Mouse (Mus musculus): ENCODE results near the gene Dpf3. TPM values are rescaled to one million over a fixed set of nuclear protein-coding genes. Genes with fewer than 3 reads are reported as not detected.

Gene Dpf3
- polyA plus RNA-seq, 1 experiment from 2014 or later: 23.5 TPM

DNA sequence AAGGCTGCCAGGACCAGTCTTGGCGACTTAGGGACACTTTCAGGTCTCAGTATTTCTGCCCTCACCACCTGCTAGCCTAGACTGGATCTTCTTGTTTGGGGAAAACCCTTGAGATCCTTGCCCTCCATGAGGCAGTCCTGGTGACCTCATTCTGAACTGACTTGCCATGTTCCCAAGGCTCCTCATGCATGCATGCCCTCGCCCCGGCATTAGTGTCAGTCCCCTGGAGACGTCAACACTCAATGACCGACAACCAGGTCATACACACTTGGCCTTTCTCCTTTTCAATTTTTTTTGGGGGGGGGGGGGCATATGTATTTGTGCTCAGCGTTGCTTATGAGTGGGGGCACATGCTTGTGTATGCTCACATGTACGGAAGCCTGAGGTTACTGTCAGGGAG, 61.8 kb downstream of the Dpf3 start:
- ATAC-seq (ENCODE audit: low FRiP score) (no peak), DNase-seq (ENCODE audit: low spot score) (no peak)
- Histone ChIP-seq H3K4me2 (replicated peaks; ENCODE audit: low read depth, low read length) (no peak overlapping the region), H3K36me3 (ENCODE audit: control insufficient read depth, insufficient read depth, low read length) (no peaks in the 10 kb centered on the region), H3K9me3 (ENCODE audit: control insufficient read depth, low read length) (no peaks in the 10 kb centered on the region), H3K9ac (ENCODE audit: low read depth, low read length) (no peak overlapping the region), H3K4me1 (replicated peaks; ENCODE audit: control insufficient read depth, insufficient read depth, low read length) (no peaks in the 10 kb centered on the region), H3K27me3 (ENCODE audit: control insufficient read depth, insufficient read depth, low read length) (no peaks in the 10 kb centered on the region), H3K4me3 (ENCODE audit: low read depth, low read length) (no peak overlapping the region), H3K27ac (ENCODE audit: low read depth, low read length) (no peak overlapping the region)
- 59% methylated on average over 7 of the region's 7 CpGs for WGBS

DNA sequence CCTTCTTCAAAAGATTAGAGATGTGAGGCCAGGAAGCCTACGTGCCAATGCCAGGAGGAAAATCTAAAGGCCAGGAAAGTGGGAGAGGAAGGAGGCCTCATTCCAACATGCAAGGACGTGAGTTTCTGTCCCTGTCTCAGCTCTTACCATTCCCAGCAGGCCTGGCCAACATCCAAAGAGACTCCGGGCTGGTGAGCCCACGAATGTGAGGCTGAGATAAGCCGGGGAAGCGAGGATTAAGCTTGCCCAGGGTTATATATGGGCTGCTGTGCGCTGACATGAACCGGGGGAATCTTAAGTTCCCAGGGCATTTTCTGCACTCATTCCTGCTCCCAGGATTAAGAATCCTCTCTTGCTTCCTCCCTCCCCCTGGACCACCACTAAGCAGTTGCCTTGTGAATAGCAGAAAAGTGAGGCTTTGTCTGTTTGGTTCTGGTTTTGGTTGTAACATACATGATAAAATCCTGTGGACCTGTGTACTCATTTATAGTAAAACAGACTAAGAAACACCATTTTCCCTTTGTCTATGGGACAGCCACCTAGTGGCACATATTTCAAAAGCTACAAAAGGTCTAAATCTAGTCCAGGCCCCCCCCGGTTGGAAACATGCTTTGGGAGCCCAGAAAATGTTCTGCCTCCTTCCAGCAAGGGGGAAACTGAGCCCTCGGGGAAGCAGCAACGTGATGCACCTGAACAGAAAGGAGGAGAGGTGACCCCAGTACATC, 62.6 kb downstream of the Dpf3 start:
- H3K27me3 ChIP-seq (ENCODE audit: control insufficient read depth, insufficient read depth, low read length): no peaks in the 10 kb centered on the region
- no peak overlapping the region for H3K4me2 ChIP-seq (replicated peaks; ENCODE audit: low read depth, low read length)
- H3K36me3 ChIP-seq (ENCODE audit: control insufficient read depth, insufficient read depth, low read length): no peaks in the 10 kb centered on the region
- no peak overlapping the region for H3K27ac ChIP-seq (ENCODE audit: low read depth, low read length)
- no peak overlapping the region for H3K9ac ChIP-seq (ENCODE audit: low read depth, low read length)
- no peak overlapping the region for H3K4me3 ChIP-seq (ENCODE audit: low read depth, low read length)
- no peaks in the 10 kb centered on the region for H3K9me3 ChIP-seq (ENCODE audit: control insufficient read depth, low read length)
- H3K4me1 ChIP-seq (replicated peaks; ENCODE audit: control insufficient read depth, insufficient read depth, low read length): no peaks in the 10 kb centered on the region
- ATAC-seq (ENCODE audit: low FRiP score) (no peak), DNase-seq (ENCODE audit: low spot score) (no peak)
- 78% methylated on average over 11 of the region's 11 CpGs for WGBS

DNA sequence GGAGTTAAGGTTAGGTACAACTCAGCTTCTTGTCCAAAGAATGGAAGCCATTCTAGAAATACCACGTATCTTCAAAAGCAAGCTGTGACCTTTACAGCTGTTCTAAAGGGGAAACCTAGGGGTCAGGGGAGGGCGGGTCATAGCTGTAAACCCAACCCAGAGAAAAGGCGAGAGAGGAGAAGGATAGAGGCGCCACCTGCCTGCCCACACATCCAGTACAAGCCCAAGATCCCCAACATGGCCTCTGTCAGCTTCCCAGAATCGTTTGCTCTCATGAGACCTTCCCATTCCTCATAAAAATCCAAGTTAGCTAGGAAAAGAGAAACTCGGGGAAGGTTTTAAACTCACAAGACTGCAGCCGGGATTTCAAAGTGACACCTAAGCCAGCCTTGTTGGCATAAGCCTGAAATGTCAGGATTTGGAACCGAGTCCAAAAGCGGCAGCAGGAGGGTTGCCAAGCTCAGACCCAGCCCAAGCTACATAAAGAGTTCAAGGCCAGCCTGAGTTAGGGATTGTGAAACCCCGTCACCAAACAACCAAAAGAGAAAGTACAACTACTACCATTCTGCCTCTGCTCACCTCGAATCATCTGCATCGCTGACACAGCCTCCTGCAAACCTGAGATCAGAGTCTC, 63.3 kb downstream of the Dpf3 start:
- Histone ChIP-seq H3K9me3 (ENCODE audit: control insufficient read depth, low read length) (no peaks in the 10 kb centered on the region), H3K9ac (ENCODE audit: low read depth, low read length) (no peak overlapping the region), H3K27me3 (ENCODE audit: control insufficient read depth, insufficient read depth, low read length) (no peaks in the 10 kb centered on the region), H3K36me3 (ENCODE audit: control insufficient read depth, insufficient read depth, low read length) (no peaks in the 10 kb centered on the region), H3K4me1 (replicated peaks; ENCODE audit: control insufficient read depth, insufficient read depth, low read length) (no peaks in the 10 kb centered on the region), H3K4me3 (ENCODE audit: low read depth, low read length) (no peak overlapping the region), H3K27ac (ENCODE audit: low read depth, low read length) (no peak overlapping the region), H3K4me2 (replicated peaks; ENCODE audit: low read depth, low read length) (no peak overlapping the region)
- ATAC-seq (ENCODE audit: low FRiP score) (no peak), DNase-seq (ENCODE audit: low spot score) (no peak)
- 80% methylated on average over 12 of the region's 12 CpGs for WGBS

DNA sequence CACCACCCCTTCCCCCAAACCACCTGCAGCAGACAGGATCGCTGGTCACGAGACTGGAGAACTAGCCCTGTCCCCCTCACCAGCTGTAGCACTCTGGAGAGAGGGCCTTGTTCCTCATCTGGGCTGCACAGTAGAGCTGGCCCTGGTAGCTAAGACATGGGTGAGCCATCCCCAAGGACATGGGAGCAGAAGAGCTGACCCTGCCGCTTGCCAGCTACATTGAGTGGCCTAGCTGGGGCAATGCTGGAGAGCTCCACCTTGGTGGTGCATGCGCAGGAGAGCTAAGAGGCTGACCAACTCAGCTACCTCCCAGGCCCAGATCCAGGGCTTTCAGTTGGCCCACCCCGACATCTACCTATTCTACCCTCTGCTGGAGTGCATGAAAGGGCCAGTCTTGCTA, 67.2 kb downstream of the Dpf3 start:
- no peak overlapping the region for H3K9ac ChIP-seq (ENCODE audit: low read depth, low read length)
- ATAC-seq (ENCODE audit: low FRiP score) (no peak), DNase-seq (ENCODE audit: low spot score) (no peak)
- H3K27me3 ChIP-seq (ENCODE audit: control insufficient read depth, insufficient read depth, low read length): no peaks in the 10 kb centered on the region
- H3K36me3 ChIP-seq (ENCODE audit: control insufficient read depth, insufficient read depth, low read length): no peaks in the 10 kb centered on the region
- 82% methylated on average over 5 of the region's 5 CpGs for WGBS
- no peaks in the 10 kb centered on the region for H3K4me1 ChIP-seq (replicated peaks; ENCODE audit: control insufficient read depth, insufficient read depth, low read length)
- no peak overlapping the region for H3K4me2 ChIP-seq (replicated peaks; ENCODE audit: low read depth, low read length)
- no peaks in the 10 kb centered on the region for H3K9me3 ChIP-seq (ENCODE audit: control insufficient read depth, low read length)
- no peak overlapping the region for H3K27ac ChIP-seq (ENCODE audit: low read depth, low read length)
- H3K4me3 ChIP-seq (ENCODE audit: low read depth, low read length): no peak overlapping the region

DNA sequence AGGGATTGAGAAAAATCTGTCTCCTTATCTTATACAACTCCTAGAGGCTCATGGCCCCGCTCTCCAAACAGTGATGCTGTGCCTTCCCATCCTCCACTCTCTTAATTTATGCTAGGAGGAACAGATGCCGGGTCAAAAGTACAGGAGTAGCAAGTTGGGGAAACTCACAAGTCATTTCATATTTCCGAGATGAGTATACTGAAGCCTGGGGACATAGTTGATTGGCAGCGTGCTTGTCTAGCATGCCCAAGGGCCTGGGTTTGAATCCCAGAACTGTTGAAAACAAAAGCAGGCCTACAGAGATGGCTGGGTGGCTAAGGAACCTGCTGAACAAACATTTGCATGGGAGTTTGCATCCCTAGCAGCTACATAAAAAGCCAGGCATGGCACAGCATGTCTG, 72.3 kb downstream of the Dpf3 start:
- ATAC-seq (ENCODE audit: low FRiP score) (no peak), DNase-seq (ENCODE audit: low spot score) (no peak)
- Histone ChIP-seq H3K36me3 (ENCODE audit: control insufficient read depth, insufficient read depth, low read length) (no peaks in the 10 kb centered on the region), H3K4me1 (replicated peaks; ENCODE audit: control insufficient read depth, insufficient read depth, low read length) (0 out of 2 replicates have a peak, but pooled peaks cover 2% of the 10 kb centered on the region), H3K9me3 (ENCODE audit: control insufficient read depth, low read length) (no peaks in the 10 kb centered on the region), H3K27ac (ENCODE audit: low read depth, low read length) (no peak overlapping the region), H3K9ac (ENCODE audit: low read depth, low read length) (no peak overlapping the region), H3K4me2 (replicated peaks; ENCODE audit: low read depth, low read length) (no peak overlapping the region), H3K4me3 (ENCODE audit: low read depth, low read length) (no peak overlapping the region), H3K27me3 (ENCODE audit: control insufficient read depth, insufficient read depth, low read length) (no peaks in the 10 kb centered on the region)
- WGBS: 77% methylated on average over 4 of the region's 4 CpGs

DNA sequence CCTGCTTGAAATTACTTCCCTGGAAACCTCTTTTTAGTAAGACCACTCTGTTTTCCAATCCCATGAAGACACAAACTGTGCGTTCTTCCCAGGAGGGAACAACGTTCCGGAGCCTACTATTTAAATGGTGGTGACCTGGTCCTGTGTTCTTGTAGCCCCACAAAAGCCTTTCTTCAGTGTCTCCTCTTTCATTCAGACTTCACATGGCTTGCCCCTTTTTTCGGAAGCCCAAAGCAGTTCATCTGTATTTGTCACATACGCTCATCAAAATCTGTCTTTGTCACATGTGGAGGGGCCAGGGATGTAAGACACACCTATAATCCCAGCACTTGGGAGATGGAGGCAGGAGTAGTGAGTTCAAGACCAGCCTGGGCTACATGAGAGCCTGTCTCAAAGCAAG, 73.8 kb downstream of the Dpf3 start:
- Histone ChIP-seq H3K9ac (ENCODE audit: low read depth, low read length) (no peak overlapping the region), H3K4me2 (replicated peaks; ENCODE audit: low read depth, low read length) (no peak overlapping the region), H3K9me3 (ENCODE audit: control insufficient read depth, low read length) (no peaks in the 10 kb centered on the region), H3K27me3 (ENCODE audit: control insufficient read depth, insufficient read depth, low read length) (no peaks in the 10 kb centered on the region), H3K4me3 (ENCODE audit: low read depth, low read length) (no peak overlapping the region), H3K27ac (ENCODE audit: low read depth, low read length) (no peak overlapping the region), H3K4me1 (replicated peaks; ENCODE audit: control insufficient read depth, insufficient read depth, low read length) (0 out of 2 replicates have a peak, but pooled peaks cover 2% of the 10 kb centered on the region), H3K36me3 (ENCODE audit: control insufficient read depth, insufficient read depth, low read length) (no peaks in the 10 kb centered on the region)
- DNase-seq (ENCODE audit: low spot score): no peak
- no peak for ATAC-seq (ENCODE audit: low FRiP score)
- whole genome bisulfite sequencing: 89% methylated on average over 5 of the region's 5 CpGs

DNA sequence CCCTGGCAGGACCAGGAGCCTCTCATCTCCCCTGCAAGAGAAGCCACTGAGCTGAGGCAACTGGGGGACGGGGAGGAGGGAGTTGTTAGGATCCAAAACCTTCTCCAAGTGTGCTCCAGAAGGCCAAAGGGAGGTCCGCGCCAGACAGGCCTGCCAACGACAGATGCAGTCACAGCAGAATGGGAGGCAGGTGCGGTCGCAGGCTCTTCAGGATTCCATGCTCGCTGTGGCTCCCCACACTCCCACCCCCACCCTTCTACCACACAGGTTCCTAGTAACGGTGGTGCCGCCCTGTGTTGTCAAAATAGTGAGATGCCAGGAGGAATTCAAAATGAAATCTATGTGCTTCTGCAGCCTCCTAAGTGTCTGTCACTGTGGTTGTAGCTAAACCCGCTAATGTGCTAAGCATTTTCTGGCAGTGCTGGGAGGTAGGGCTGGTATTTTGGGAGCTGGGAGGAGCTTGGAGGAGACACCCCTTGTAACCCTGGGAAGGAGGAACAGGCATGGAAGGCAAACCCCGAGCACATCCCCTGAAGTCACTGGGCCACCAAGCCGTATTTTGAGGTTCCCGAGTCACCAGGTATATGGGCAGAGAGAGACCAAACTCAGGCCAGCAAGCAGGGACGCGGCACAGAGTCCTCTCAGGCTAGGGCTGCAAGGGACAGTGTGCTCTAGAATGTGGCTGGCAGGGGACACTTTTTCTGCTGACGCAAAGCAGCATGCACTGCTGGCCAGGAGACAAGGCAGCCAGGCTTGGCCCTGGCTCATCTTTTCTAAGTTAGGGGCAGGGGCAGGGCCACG, 75.6 kb downstream of the Dpf3 start:
- no peak for ATAC-seq (ENCODE audit: low FRiP score)
- Histone ChIP-seq H3K36me3 (ENCODE audit: control insufficient read depth, insufficient read depth, low read length) (no peaks in the 10 kb centered on the region), H3K9ac (ENCODE audit: low read depth, low read length) (no peak overlapping the region), H3K4me1 (replicated peaks; ENCODE audit: control insufficient read depth, insufficient read depth, low read length) (0 out of 2 replicates have a peak, but pooled peaks cover 2% of the 10 kb centered on the region), H3K4me2 (replicated peaks; ENCODE audit: low read depth, low read length) (no peak overlapping the region), H3K27ac (ENCODE audit: low read depth, low read length) (no peak overlapping the region), H3K4me3 (ENCODE audit: low read depth, low read length) (no peak overlapping the region), H3K27me3 (ENCODE audit: control insufficient read depth, insufficient read depth, low read length) (no peaks in the 10 kb centered on the region), H3K9me3 (ENCODE audit: control insufficient read depth, low read length) (no peaks in the 10 kb centered on the region)
- no peak for DNase-seq (ENCODE audit: low spot score)
- 65% methylated on average over 17 of the region's 17 CpGs for WGBS

GRCm38 (mm10) chr12:83411032-83411431, 76.5 kb downstream of the Dpf3 start:
- no peak overlapping the region for H3K4me3 ChIP-seq (ENCODE audit: low read depth, low read length)
- H3K27me3 ChIP-seq (ENCODE audit: control insufficient read depth, insufficient read depth, low read length): no peaks in the 10 kb centered on the region
- no peak overlapping the region for H3K4me2 ChIP-seq (replicated peaks; ENCODE audit: low read depth, low read length)
- no peak for ATAC-seq (ENCODE audit: low FRiP score)
- no peaks in the 10 kb centered on the region for H3K36me3 ChIP-seq (ENCODE audit: control insufficient read depth, insufficient read depth, low read length)
- no peak overlapping the region for H3K9ac ChIP-seq (ENCODE audit: low read depth, low read length)
- no peak for DNase-seq (ENCODE audit: low spot score)
- no peak overlapping the region for H3K27ac ChIP-seq (ENCODE audit: low read depth, low read length)
- 73% methylated on average over 5 of the region's 5 CpGs for WGBS
- H3K4me1 ChIP-seq (replicated peaks; ENCODE audit: control insufficient read depth, insufficient read depth, low read length): 0 out of 2 replicates have a peak, but pooled peaks cover 2% of the 10 kb centered on the region
- H3K9me3 ChIP-seq (ENCODE audit: control insufficient read depth, low read length): no peaks in the 10 kb centered on the region

All from hindbrain, embryonic 11.5 days (tissue).